Mouse (Mus musculus): ENCODE results near the gene Bcl2l13. TPM values are rescaled to one million over a fixed set of nuclear protein-coding genes. Genes with fewer than 3 reads are reported as not detected.
"Not testable (repeated sequence)": the region's sequence is repeated elsewhere in the genome, so short reads cannot be mapped to it uniquely, and the experiment has no call there.

Gene Bcl2l13
- total RNA-seq, 2 experiments from 2014 or later = 78.0 to 89.4 TPM

- intact Hi-C loops (cut with DNase I) = no loop called here
- DNase-seq = no peak
Measured at GRCm38 (mm10) chr6:120894524-120894923, 58.5 kb downstream of the Bcl2l13 start.

GRCm38 (mm10) chr6:120898188-120898833 lies 62.3 kb downstream of the Bcl2l13 start:
- peak; percentile 40 to 64 for DNase-seq
- intact Hi-C loops (cut with DNase I) = loop anchor here (2.0 kb wide), 2 partner anchors 58 to 280 kb away; no protein-coding TSS in a partner anchor

- DNase-seq = no peak
- intact Hi-C loops (cut with DNase I) = loop anchor here (5.0 kb wide), 1 partner anchor 230 kb away; the partner anchor contains the start of gene Mical3
Measured at GRCm38 (mm10) chr6:120901776-120902645, 66.0 kb downstream of the Bcl2l13 start.

GRCm38 (mm10) chr6:120903450-120903912 lies 67.5 kb downstream of the Bcl2l13 start:
- intact Hi-C loops (cut with DNase I) = loop anchor here (5.0 kb wide), 1 partner anchor 229 kb away; the partner anchor contains the start of gene Mical3
- peak; percentile 41 to 62 for DNase-seq

- intact Hi-C loops (cut with DNase I) = loop anchor here (5.0 kb wide), 1 partner anchor 228 kb away; the partner anchor contains the start of gene Mical3
- no peak for DNase-seq
Measured at GRCm38 (mm10) chr6:120903961-120904360, 67.9 kb downstream of the Bcl2l13 start.

- intact Hi-C loops (cut with DNase I) = no loop called here
- DNase-seq = no peak
Measured at GRCm38 (mm10) chr6:120905111-120905510, 69.1 kb downstream of the Bcl2l13 start.

- DNase-seq = no peak
- intact Hi-C loops (cut with DNase I) = no loop called here
Measured at GRCm38 (mm10) chr6:120906521-120906920, 70.5 kb downstream of the Bcl2l13 start.

- DNase-seq; intact Hi-C loops (cut with DNase I): not testable (repeated sequence)
Measured at GRCm38 (mm10) chr6:120907876-120908597, 72.0 kb downstream of the Bcl2l13 start.

- intact Hi-C loops (cut with DNase I) = no loop called here
- DNase-seq = no peak
Measured at GRCm38 (mm10) chr6:120909501-120909900, 73.5 kb downstream of the Bcl2l13 start.

GRCm38 (mm10) chr6:120911213-120912007 lies 75.4 kb downstream of the Bcl2l13 start:
- intact Hi-C loops (cut with DNase I) = no loop called here
- peak; percentile 38 to 49 for DNase-seq

- peak; percentile 45 to 48 for DNase-seq
- intact Hi-C loops (cut with DNase I) = no loop called here
Measured at GRCm38 (mm10) chr6:120912931-120913330, 76.9 kb downstream of the Bcl2l13 start.

GRCm38 (mm10) chr6:120913783-120914182 lies 77.8 kb downstream of the Bcl2l13 start:
- intact Hi-C loops (cut with DNase I) = no loop called here
- DNase-seq = no peak

- DNase-seq = no peak
- intact Hi-C loops (cut with DNase I) = no loop called here
Measured at GRCm38 (mm10) chr6:120914533-120914910, 78.5 kb downstream of the Bcl2l13 start.

- intact Hi-C loops (cut with DNase I) = no loop called here
- DNase-seq = peak in 1 of 2 experiments; percentile 48
Measured at GRCm38 (mm10) chr6:120914911-120915648, 79.1 kb downstream of the Bcl2l13 start.

- intact Hi-C loops (cut with DNase I) = no loop called here
- no peak for DNase-seq
Measured at GRCm38 (mm10) chr6:120915649-120915975, 79.6 kb downstream of the Bcl2l13 start.

GRCm38 (mm10) chr6:120916074-120916971 lies 80.3 kb downstream of the Bcl2l13 start, which contains the start of gene Bid:
Gene Bid, minus strand, starts transcription at chr6:120916853.
- intact Hi-C loops (cut with DNase I) = no loop called here
- peak; percentile 91 to 93 for DNase-seq

GRCm38 (mm10) chr6:120916972-120917881 lies 81.2 kb downstream of the Bcl2l13 start:
- intact Hi-C loops (cut with DNase I); DNase-seq: not testable (repeated sequence)
